Mouse (Mus musculus): ENCODE results near the gene Axin1. TPM values are rescaled to one million over a fixed set of nuclear protein-coding genes. Genes with fewer than 3 reads are reported as not detected.

The Axin1 gene
- polyA plus RNA-seq, 1 experiment from 2014 or later, result 17.9 TPM

DNA sequence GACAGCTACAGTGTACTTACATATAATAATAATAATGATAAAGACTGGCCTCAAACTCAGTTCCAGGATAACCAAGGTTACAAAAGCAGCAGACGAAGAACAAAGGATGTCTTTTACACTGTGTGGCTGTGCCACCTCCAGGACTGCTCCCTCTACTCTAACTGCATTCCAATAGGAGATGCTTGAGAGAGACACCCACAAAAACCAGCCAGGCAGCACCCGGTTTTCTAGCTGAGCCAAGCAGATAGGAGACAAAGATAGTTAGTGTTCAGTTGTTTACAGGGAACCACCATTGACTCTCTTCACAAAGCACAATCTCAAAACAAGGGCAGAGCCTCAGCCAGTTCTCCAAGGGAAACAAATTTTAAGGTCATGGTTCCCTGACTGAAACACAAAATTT is 101.1 kb downstream of the Axin1 start:
- Histone ChIP-seq H3K27me3 (ENCODE audit: control insufficient read depth, insufficient read depth, low read length) (no peaks in the 10 kb centered on the region), H3K9ac (replicated peaks; ENCODE audit: low read length) (no peak overlapping the region), H3K4me2 (ENCODE audit: low read depth, low read length) (no peak overlapping the region), H3K4me3 (ENCODE audit: low read depth, low read length) (no peak overlapping the region), H3K9me3 (replicated peaks; ENCODE audit: control insufficient read depth, low read length) (no peaks in the 10 kb centered on the region), H3K27ac (replicated peaks; ENCODE audit: low read depth, low read length) (no peak overlapping the region), H3K4me1 (ENCODE audit: control insufficient read depth, insufficient read depth, low read length) (no peaks in the 10 kb centered on the region; the same call in 1 of the 2 replicates), H3K36me3 (replicated peaks; ENCODE audit: control insufficient read depth, insufficient read depth, low read depth, low read length) (no peaks in the 10 kb centered on the region)
- no peak for DNase-seq (ENCODE audit: low spot score)
- 61% methylated on average over 2 of the region's 2 CpGs for WGBS
- ATAC-seq (replicated peaks; ENCODE audit: insufficient number of reproducible peaks, low FRiP score, low TSS enrichment, low read depth), result no peak

DNA sequence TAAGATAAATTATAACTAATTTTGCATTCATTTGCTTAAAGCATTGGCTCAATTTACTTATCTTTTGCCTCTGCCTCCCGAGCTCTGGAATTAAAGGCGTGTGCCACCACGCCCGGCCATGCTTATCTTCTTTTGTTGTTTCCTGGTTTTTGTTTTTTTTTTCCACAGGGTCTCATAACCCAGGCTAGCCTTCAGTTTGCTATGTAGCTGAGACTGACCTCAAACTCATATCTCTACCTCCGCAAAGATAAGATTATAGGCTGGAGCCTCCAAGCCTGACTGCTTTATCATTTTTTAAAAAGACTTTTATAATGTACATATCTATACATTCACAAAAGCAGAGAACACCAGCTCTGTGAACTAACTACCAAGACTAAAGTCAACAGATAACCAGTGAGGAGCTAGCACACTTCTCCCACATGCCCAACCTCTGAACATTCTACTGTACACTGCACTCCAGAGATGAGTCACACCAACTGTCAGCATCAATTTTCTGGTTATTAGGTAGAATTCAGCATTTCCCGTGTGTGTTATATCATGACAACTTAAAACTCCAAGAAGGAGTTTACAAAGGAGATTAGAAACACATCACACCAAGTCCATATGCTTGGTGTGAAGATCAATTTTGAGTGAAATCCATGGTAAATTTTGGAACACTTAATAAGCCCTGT is 101.8 kb downstream of the Axin1 start:
- H3K4me2 ChIP-seq (ENCODE audit: low read depth, low read length), result no peak overlapping the region
- DNase-seq (ENCODE audit: low spot score), result no peak
- H3K36me3 ChIP-seq (replicated peaks; ENCODE audit: control insufficient read depth, insufficient read depth, low read depth, low read length), result no peaks in the 10 kb centered on the region
- no peak for ATAC-seq (replicated peaks; ENCODE audit: insufficient number of reproducible peaks, low FRiP score, low TSS enrichment, low read depth)
- no peaks in the 10 kb centered on the region; the same call in 1 of the 2 replicates for H3K4me1 ChIP-seq (ENCODE audit: control insufficient read depth, insufficient read depth, low read length)
- H3K9ac ChIP-seq (replicated peaks; ENCODE audit: low read length), result no peak overlapping the region
- 87% methylated on average over 6 of the region's 6 CpGs for WGBS
- no peak overlapping the region for H3K4me3 ChIP-seq (ENCODE audit: low read depth, low read length)
- H3K9me3 ChIP-seq (replicated peaks; ENCODE audit: control insufficient read depth, low read length), result no peaks in the 10 kb centered on the region
- no peaks in the 10 kb centered on the region for H3K27me3 ChIP-seq (ENCODE audit: control insufficient read depth, insufficient read depth, low read length)
- no peak overlapping the region for H3K27ac ChIP-seq (replicated peaks; ENCODE audit: low read depth, low read length)

DNA sequence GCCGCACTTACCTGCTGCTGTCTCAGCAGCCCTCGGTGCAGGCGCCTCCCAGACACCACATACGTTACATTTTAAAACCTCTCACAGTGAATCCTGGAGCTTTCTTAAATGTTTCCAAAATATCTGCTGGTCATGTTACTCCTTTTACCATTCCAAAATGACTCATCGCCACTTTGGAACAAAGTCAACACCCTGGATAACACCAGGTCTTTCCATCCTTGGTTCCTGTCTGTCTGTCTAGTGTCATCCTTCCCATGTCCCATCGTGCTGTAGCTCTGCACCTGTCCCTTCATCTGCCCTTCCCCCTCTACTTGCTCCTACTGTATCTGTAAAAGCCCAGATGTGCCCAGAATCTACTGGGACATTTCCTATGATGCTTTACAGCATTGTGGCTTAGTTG is 102.5 kb downstream of the Axin1 start:
- no peak overlapping the region for H3K9ac ChIP-seq (replicated peaks; ENCODE audit: low read length)
- H3K36me3 ChIP-seq (replicated peaks; ENCODE audit: control insufficient read depth, insufficient read depth, low read depth, low read length), result no peaks in the 10 kb centered on the region
- no peaks in the 10 kb centered on the region; the same call in 1 of the 2 replicates for H3K4me1 ChIP-seq (ENCODE audit: control insufficient read depth, insufficient read depth, low read length)
- no peaks in the 10 kb centered on the region for H3K27me3 ChIP-seq (ENCODE audit: control insufficient read depth, insufficient read depth, low read length)
- ATAC-seq (replicated peaks; ENCODE audit: insufficient number of reproducible peaks, low FRiP score, low TSS enrichment, low read depth) (no peak), DNase-seq (ENCODE audit: low spot score) (no peak)
- no peak overlapping the region for H3K27ac ChIP-seq (replicated peaks; ENCODE audit: low read depth, low read length)
- no peak overlapping the region for H3K4me3 ChIP-seq (ENCODE audit: low read depth, low read length)
- no peaks in the 10 kb centered on the region for H3K9me3 ChIP-seq (replicated peaks; ENCODE audit: control insufficient read depth, low read length)
- no peak overlapping the region for H3K4me2 ChIP-seq (ENCODE audit: low read depth, low read length)
- 75% methylated on average over 6 of the region's 6 CpGs for WGBS

GRCm38 (mm10) chr17:26243471-26244100 is 105.1 kb downstream of the Axin1 start:
- peak overlapping the region; percentile 79 for H3K9ac ChIP-seq (replicated peaks; ENCODE audit: low read length)
- ATAC-seq (replicated peaks; ENCODE audit: insufficient number of reproducible peaks, low FRiP score, low TSS enrichment, low read depth) (peak; percentile 85), DNase-seq (ENCODE audit: low spot score) (peak; percentile 41)
- H3K27me3 ChIP-seq (ENCODE audit: control insufficient read depth, insufficient read depth, low read length), result no peaks in the 10 kb centered on the region
- H3K4me2 ChIP-seq (ENCODE audit: low read depth, low read length), result peak overlapping the region; percentile 78
- no peak overlapping the region; the same call in 1 of the 2 replicates for H3K27ac ChIP-seq (replicated peaks; ENCODE audit: low read depth, low read length)
- H3K4me3 ChIP-seq (ENCODE audit: low read depth, low read length), result peak overlapping the region; percentile 70
- H3K4me1 ChIP-seq (ENCODE audit: control insufficient read depth, insufficient read depth, low read length), result no peaks in the 10 kb centered on the region; the same call in 1 of the 2 replicates
- no peaks in the 10 kb centered on the region for H3K36me3 ChIP-seq (replicated peaks; ENCODE audit: control insufficient read depth, insufficient read depth, low read depth, low read length)
- H3K9me3 ChIP-seq (replicated peaks; ENCODE audit: control insufficient read depth, low read length), result no peaks in the 10 kb centered on the region
- WGBS, result under 1% methylated on average over 32 of the region's 32 CpGs

GRCm38 (mm10) chr17:26244101-26244841 is 105.8 kb downstream of the Axin1 start, which contains the start of gene Fam234a:
TSS of gene Fam234a (minus strand) at chr17:26244242.
- 7% methylated on average over 33 of the region's 33 CpGs for WGBS
- Histone ChIP-seq H3K27ac (replicated peaks; ENCODE audit: low read depth, low read length) (no peak within 1 kb of the TSS; the same call in 1 of the 2 replicates), H3K36me3 (replicated peaks; ENCODE audit: control insufficient read depth, insufficient read depth, low read depth, low read length) (no peaks in the 10 kb centered on the region), H3K9ac (replicated peaks; ENCODE audit: low read length) (peak within 1 kb of the TSS; percentile 79), H3K4me3 (ENCODE audit: low read depth, low read length) (peak within 1 kb of the TSS; percentile 70), H3K4me2 (ENCODE audit: low read depth, low read length) (peak within 1 kb of the TSS; percentile 78), H3K27me3 (ENCODE audit: control insufficient read depth, insufficient read depth, low read length) (no peaks in the 10 kb centered on the region), H3K9me3 (replicated peaks; ENCODE audit: control insufficient read depth, low read length) (no peaks in the 10 kb centered on the region), H3K4me1 (ENCODE audit: control insufficient read depth, insufficient read depth, low read length) (no peaks in the 10 kb centered on the region; the same call in 1 of the 2 replicates)
- ATAC-seq (replicated peaks; ENCODE audit: insufficient number of reproducible peaks, low FRiP score, low TSS enrichment, low read depth), result peak; percentile 95
- DNase-seq (ENCODE audit: low spot score), result peak; percentile 99

Other genes starting within 250 kb of the Axin1 start
- 17.6 and 18.7 TPM in 2 replicates for gene Rab40c, start 219.0 kb upstream of the Axin1 start, polyA plus RNA-seq (2014; fragmentation: Nextera tagmentation; extraction: Ambion mirVana)
- 40.2 and 41.4 TPM in 2 replicates for gene Pigq, start 193.8 kb upstream of the Axin1 start, polyA plus RNA-seq (2014; fragmentation: Nextera tagmentation; extraction: Ambion mirVana)
- gene Nhlrc4, start 193.7 kb upstream of the Axin1 start, polyA plus RNA-seq (2014; fragmentation: Nextera tagmentation; extraction: Ambion mirVana), result 0.15 TPM in 1 of 2 replicates, not detected in the other
- 0.15 and 0.49 TPM in 2 replicates for gene A930017K11Rik, start 186.1 kb upstream of the Axin1 start, polyA plus RNA-seq (2014; fragmentation: Nextera tagmentation; extraction: Ambion mirVana)
- gene Capn15, start 152.9 kb upstream of the Axin1 start, polyA plus RNA-seq (2014; fragmentation: Nextera tagmentation; extraction: Ambion mirVana), result 17.4 and 20.2 TPM in 2 replicates
- 12.9 and 16.1 TPM in 2 replicates for gene Rab11fip3, start 69.1 kb upstream of the Axin1 start, polyA plus RNA-seq (2014; fragmentation: Nextera tagmentation; extraction: Ambion mirVana)
- gene Decr2, start 48.4 kb upstream of the Axin1 start, polyA plus RNA-seq (2014; fragmentation: Nextera tagmentation; extraction: Ambion mirVana), result 18.8 and 19.0 TPM in 2 replicates
- 91.2 and 104 TPM in 2 replicates for gene Nme4, start 43.1 kb upstream of the Axin1 start, polyA plus RNA-seq (2014; fragmentation: Nextera tagmentation; extraction: Ambion mirVana)
- 0.48 and 0.92 TPM in 2 replicates for gene Tmem8, start 25.4 kb upstream of the Axin1 start, polyA plus RNA-seq (2014; fragmentation: Nextera tagmentation; extraction: Ambion mirVana)
- 250 and 261 TPM in 2 replicates for gene Mrpl28, start 15.2 kb upstream of the Axin1 start, polyA plus RNA-seq (2014; fragmentation: Nextera tagmentation; extraction: Ambion mirVana)
- gene Pdia2, start 60.4 kb downstream of the Axin1 start, polyA plus RNA-seq (2014; fragmentation: Nextera tagmentation; extraction: Ambion mirVana), result 0.48 and 0.64 TPM in 2 replicates
- 2.0 and 3.0 TPM in 2 replicates for gene Rgs11, start 64.3 kb downstream of the Axin1 start, polyA plus RNA-seq (2014; fragmentation: Nextera tagmentation; extraction: Ambion mirVana)
- gene Arhgdig, start 69.1 kb downstream of the Axin1 start, polyA plus RNA-seq (2014; fragmentation: Nextera tagmentation; extraction: Ambion mirVana), result 15.9 and 21.1 TPM in 2 replicates
- gene Fam234a, start 105.6 kb downstream of the Axin1 start, polyA plus RNA-seq (2014; fragmentation: Nextera tagmentation; extraction: Ambion mirVana), result 21.3 and 21.7 TPM in 2 replicates
- 140 and 147 TPM in 2 replicates for gene Luc7l, start 114.2 kb downstream of the Axin1 start, polyA plus RNA-seq (2014; fragmentation: Nextera tagmentation; extraction: Ambion mirVana)